Mouse (Mus musculus): ENCODE results near the gene Hist1h4j. TPM values are rescaled to one million over a fixed set of nuclear protein-coding genes. Genes with fewer than 3 reads are reported as not detected.
A peak's percentile ranks its signal among the peaks of the same experiment; 100 is the strongest.

Hist1h4j gene
- polyA plus RNA-seq, 1 experiment from 2014 or later: 1.4 TPM

DNA sequence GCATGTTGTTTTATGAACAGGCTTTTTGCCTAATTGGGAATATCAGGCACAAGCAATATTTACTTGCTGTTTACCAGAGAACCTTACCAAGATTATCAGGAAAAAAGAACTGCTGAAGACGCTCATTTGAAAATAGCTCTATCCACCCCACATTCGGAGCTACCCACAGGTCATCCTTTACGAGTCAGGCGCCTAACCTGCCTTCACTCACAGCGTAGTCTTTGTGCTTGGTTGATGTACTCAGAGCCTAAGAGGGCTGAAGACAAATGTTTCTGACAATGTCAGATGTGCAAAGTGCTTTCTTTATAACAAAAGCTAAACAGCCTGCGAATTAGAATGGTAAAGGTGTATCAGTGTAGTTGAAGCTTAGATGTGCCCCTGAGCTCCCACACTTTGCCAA is 49.4 kb downstream of the Hist1h4j start:
- ATAC-seq (ENCODE audit: insufficient read depth, low FRiP score, low TSS enrichment) (no peak), DNase-seq (ENCODE audit: low spot score) (no peak)
- no peak overlapping the region for H3K4me3 ChIP-seq (ENCODE audit: low read depth, low read length)
- peaks cover 13% of the 10 kb centered on the region; the same call in 1 of the 2 replicates for H3K4me1 ChIP-seq (ENCODE audit: control insufficient read depth, insufficient read depth, low read length)
- WGBS: 16% methylated on average over 6 of the region's 6 CpGs
- no peaks in the 10 kb centered on the region for H3K27me3 ChIP-seq (ENCODE audit: control insufficient read depth, insufficient read depth, low read length)
- H3K9ac ChIP-seq (ENCODE audit: low read length): peak overlapping the region; percentile 55
- no peaks in the 10 kb centered on the region for H3K9me3 ChIP-seq (ENCODE audit: control insufficient read depth, low read length)
- no peaks in the 10 kb centered on the region for H3K36me3 ChIP-seq (ENCODE audit: control insufficient read depth, insufficient read depth, low read length)
- peak overlapping the region; percentile 50 for H3K4me2 ChIP-seq (ENCODE audit: low read depth)
- H3K27ac ChIP-seq (ENCODE audit: low read depth, low read length): peak overlapping the region; percentile 87

Small RNA genes lying within 50 kb of the gene (microRNA-seq; reads per million reads assigned to microRNA genes)
- gene Gm44357 (not detected), gene Gm44367 (not detected), gene Gm44454 (not detected)

Other genes starting within 250 kb of the Hist1h4j start
- 0.15 and 0.61 TPM in 2 replicates for gene AK157302, start 239.8 kb upstream of the Hist1h4j start, polyA plus RNA-seq (2014; fragmentation: Nextera tagmentation; extraction: Ambion mirVana)
- gene Gm11273, start 233.6 kb upstream of the Hist1h4j start, polyA plus RNA-seq (2014; fragmentation: Nextera tagmentation; extraction: Ambion mirVana): 3.5 and 6.3 TPM in 2 replicates
- 10.5 and 12.1 TPM in 2 replicates for gene Zkscan8, start 203.9 kb upstream of the Hist1h4j start, polyA plus RNA-seq (2014; fragmentation: Nextera tagmentation; extraction: Ambion mirVana)
- 0.12 and 0.23 TPM in 2 replicates for gene Olfr1366, start 192.3 kb upstream of the Hist1h4j start, polyA plus RNA-seq (2014; fragmentation: Nextera tagmentation; extraction: Ambion mirVana)
- gene Olfr1535, start 175.2 kb upstream of the Hist1h4j start, polyA plus RNA-seq (2014; fragmentation: Nextera tagmentation; extraction: Ambion mirVana): 0.05 TPM in 1 of 2 replicates, not detected in the other
- gene Olfr1364, start 153.3 kb upstream of the Hist1h4j start, polyA plus RNA-seq (2014; fragmentation: Nextera tagmentation; extraction: Ambion mirVana): not detected in 2 replicates
- gene Olfr1362, start 121.0 kb upstream of the Hist1h4j start, polyA plus RNA-seq (2014; fragmentation: Nextera tagmentation; extraction: Ambion mirVana): not detected in 2 replicates
- gene Olfr11, start 92.5 kb upstream of the Hist1h4j start, polyA plus RNA-seq (2014; fragmentation: Nextera tagmentation; extraction: Ambion mirVana): not detected in 2 replicates
- 0.08 TPM in 1 of 2 replicates, not detected in the other for gene Olfr1361, start 71.7 kb upstream of the Hist1h4j start, polyA plus RNA-seq (2014; fragmentation: Nextera tagmentation; extraction: Ambion mirVana)
- gene Olfr1360, start 57.7 kb upstream of the Hist1h4j start, polyA plus RNA-seq (2014; fragmentation: Nextera tagmentation; extraction: Ambion mirVana): not detected in 2 replicates
- not detected in 2 replicates for gene Olfr1359, start 37.0 kb upstream of the Hist1h4j start, polyA plus RNA-seq (2014; fragmentation: Nextera tagmentation; extraction: Ambion mirVana)
- 2.1 and 2.3 TPM in 2 replicates for gene Hist1h2bl, start 18.9 kb upstream of the Hist1h4j start, polyA plus RNA-seq (2014; fragmentation: Nextera tagmentation; extraction: Ambion mirVana)
- gene Hist1h2ai, start 18.6 kb upstream of the Hist1h4j start, polyA plus RNA-seq (2014; fragmentation: Nextera tagmentation; extraction: Ambion mirVana): 13.2 and 19.5 TPM in 2 replicates
- 5.6 and 23.9 TPM in 2 replicates for gene Hist1h3h, start 17.4 kb upstream of the Hist1h4j start, polyA plus RNA-seq (2014; fragmentation: Nextera tagmentation; extraction: Ambion mirVana)
- gene Hist1h2bm, start 13.0 kb upstream of the Hist1h4j start, polyA plus RNA-seq (2014; fragmentation: Nextera tagmentation; extraction: Ambion mirVana): 4.3 and 4.6 TPM in 2 replicates
- gene Hist1h4k, start 15.4 kb downstream of the Hist1h4j start, polyA plus RNA-seq (2014; fragmentation: Nextera tagmentation; extraction: Ambion mirVana): 1.8 and 2.3 TPM in 2 replicates
- gene Hist1h2ak, start 18.8 kb downstream of the Hist1h4j start, polyA plus RNA-seq (2014; fragmentation: Nextera tagmentation; extraction: Ambion mirVana): 8.1 and 9.3 TPM in 2 replicates
- 2.1 and 3.2 TPM in 2 replicates for gene Hist1h2bn, start 19.1 kb downstream of the Hist1h4j start, polyA plus RNA-seq (2014; fragmentation: Nextera tagmentation; extraction: Ambion mirVana)
- gene Hist1h1b, start 45.6 kb downstream of the Hist1h4j start, polyA plus RNA-seq (2014; fragmentation: Nextera tagmentation; extraction: Ambion mirVana): 15.4 and 16.9 TPM in 2 replicates
- 228 and 229 TPM in 2 replicates for gene Hist1h3i, start 48.3 kb downstream of the Hist1h4j start, polyA plus RNA-seq (2014; fragmentation: Nextera tagmentation; extraction: Ambion mirVana)
- gene Hist1h2an, start 52.2 kb downstream of the Hist1h4j start, polyA plus RNA-seq (2014; fragmentation: Nextera tagmentation; extraction: Ambion mirVana): 11.7 and 14.0 TPM in 2 replicates
- 2.2 and 2.6 TPM in 2 replicates for gene Hist1h2bp, start 52.4 kb downstream of the Hist1h4j start, polyA plus RNA-seq (2014; fragmentation: Nextera tagmentation; extraction: Ambion mirVana)
- gene Hist1h2bq, start 75.1 kb downstream of the Hist1h4j start, polyA plus RNA-seq (2014; fragmentation: Nextera tagmentation; extraction: Ambion mirVana): 20.3 and 20.8 TPM in 2 replicates
- not detected in 2 replicates for gene Hist1h2ao, start 75.4 kb downstream of the Hist1h4j start, polyA plus RNA-seq (2014; fragmentation: Nextera tagmentation; extraction: Ambion mirVana)
- not detected in 2 replicates for gene Hist1h4m, start 76.7 kb downstream of the Hist1h4j start, polyA plus RNA-seq (2014; fragmentation: Nextera tagmentation; extraction: Ambion mirVana)
- gene Hist1h4n, start 97.1 kb downstream of the Hist1h4j start, polyA plus RNA-seq (2014; fragmentation: Nextera tagmentation; extraction: Ambion mirVana): 10.5 and 15.6 TPM in 2 replicates
- 4,141 and 4,626 TPM in 2 replicates for gene Hist1h2ap, start 98.4 kb downstream of the Hist1h4j start, polyA plus RNA-seq (2014; fragmentation: Nextera tagmentation; extraction: Ambion mirVana)
- gene Hist1h2br, start 98.7 kb downstream of the Hist1h4j start, polyA plus RNA-seq (2014; fragmentation: Nextera tagmentation; extraction: Ambion mirVana): 20.0 TPM in 2 replicates
- 22.1 and 25.9 TPM in 2 replicates for gene Zfp184, start 210.0 kb downstream of the Hist1h4j start, polyA plus RNA-seq (2014; fragmentation: Nextera tagmentation; extraction: Ambion mirVana)
- gene Pom121l2, start 246.1 kb downstream of the Hist1h4j start, polyA plus RNA-seq (2014; fragmentation: Nextera tagmentation; extraction: Ambion mirVana): 0.16 and 0.19 TPM in 2 replicates

Measured in neural tube, embryonic 11.5 days (tissue).